Mouse (Mus musculus) lung, embryonic 15.5 days (tissue): ENCODE measurements at regions not wholly inside any gene's neighbourhood (a gene's known extent, or its start where the extent isn't known, plus 50 kb on each side); places are given as distances from the start of the nearest gene placed in this dataset.
A peak's percentile ranks its signal among the peaks of the same experiment; 100 is the strongest.

Experiments used
- ATAC-seq: fragments of 200-750 bp; cut with Nextera tagmentation; 2 replicates; pipeline ENCODE4 v1.8.0; 2017; ENCODE audit warnings: moderate number of reproducible peaks, borderline replicate concordance; ENCODE audit not compliant: low FRiP score, low TSS enrichment; ENCODE audit errors: extremely low read depth
- H3K27ac ChIP-seq: fragments of 300-500 bp; sonication (generic); 2 replicates; pipeline ENCODE4 v1.5.1; 2015; ENCODE audit warnings: moderate library complexity, mild to moderate bottlenecking, inconsistent platforms
- H3K27me3 ChIP-seq: fragments of 300-500 bp; sonication (generic); 2 replicates; pipeline ENCODE4 v1.6.1; 2015; ENCODE audit warnings: inconsistent platforms
- H3K36me3 ChIP-seq: fragments of 300-500 bp; sonication (generic); 2 replicates; pipeline ENCODE4 v1.6.1; 2015; ENCODE audit warnings: inconsistent platforms
- H3K4me1 ChIP-seq: fragments of 300-500 bp; sonication (generic); 2 replicates; pipeline ENCODE4 v1.6.1; 2015; ENCODE audit warnings: inconsistent platforms
- H3K4me2 ChIP-seq: fragments of 300-500 bp; sonication (generic); 2 replicates; pipeline ENCODE4 v1.6.1; 2015; ENCODE audit warnings: inconsistent platforms, mild to moderate bottlenecking, moderate library complexity
- H3K4me3 ChIP-seq: fragments of 300-500 bp; sonication (generic); 2 replicates; pipeline ENCODE4 v1.5.1; 2015; ENCODE audit warnings: mild to moderate bottlenecking, inconsistent platforms
- H3K9ac ChIP-seq: fragments of 300-500 bp; sonication (generic); 2 replicates; pipeline ENCODE4 v1.6.1; 2015; ENCODE audit warnings: inconsistent platforms
- H3K9me3 ChIP-seq: fragments of 300-500 bp; sonication (generic); 2 replicates; pipeline ENCODE4 v1.6.1; 2016; ENCODE audit warnings: inconsistent platforms
- WGBS: fragments of 180-500 bp; shearing (Covaris S2); methylation state at CpG from one replicate; pipeline ENCODE4 v1.1.7; 2015; 5-methylcytosine and 5-hydroxymethylcytosine counted together

DNA sequence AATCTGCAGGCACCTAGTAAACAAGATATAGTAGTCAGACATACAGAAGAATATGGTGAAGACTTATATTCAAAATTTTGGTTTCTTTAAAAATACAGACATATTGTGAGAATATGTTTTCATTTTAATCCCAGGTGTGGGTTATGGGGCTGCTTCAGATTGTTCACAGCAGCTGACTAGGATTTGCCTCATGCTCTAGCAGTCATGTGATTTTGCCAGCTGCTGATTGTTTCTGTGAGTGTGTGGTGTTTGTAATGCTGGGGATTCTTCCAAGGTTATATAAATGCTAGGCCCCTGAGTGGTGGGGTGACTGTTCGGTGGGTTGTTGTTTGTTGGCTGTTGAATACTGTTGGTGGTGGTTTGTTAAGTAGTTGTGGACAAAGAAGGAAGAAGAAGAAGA, 97.9 kb upstream of the Rbms1 start:
- Histone ChIP-seq H3K9me3 (no peaks in the 10 kb centered on the region), H3K9ac (no peak overlapping the region), H3K4me3 (no peak overlapping the region), H3K4me1 (peaks cover 24% of the 10 kb centered on the region), H3K36me3 (no peaks in the 10 kb centered on the region), H3K27ac (no peak overlapping the region), H3K27me3 (no peaks in the 10 kb centered on the region), H3K4me2 (no peak overlapping the region)
- no peak for ATAC-seq
- 74% methylated on average over 1 of the region's 1 CpGs for WGBS

GRCm38 (mm10) chr2:61058545-61059235, 95.7 kb upstream of the Rbms1 start:
- Histone ChIP-seq H3K9me3 (no peaks in the 10 kb centered on the region), H3K4me2 (peak overlapping the region; percentile 18; the same call in 1 of the 2 replicates), H3K9ac (no peak overlapping the region), H3K36me3 (no peaks in the 10 kb centered on the region), H3K4me1 (peaks cover 24% of the 10 kb centered on the region), H3K27ac (peak overlapping the region; percentile 30), H3K4me3 (no peak overlapping the region), H3K27me3 (no peaks in the 10 kb centered on the region)
- ATAC-seq, result no peak; the same call in 1 of the 2 replicates
- 21% methylated on average over 6 of the region's 6 CpGs for WGBS

DNA sequence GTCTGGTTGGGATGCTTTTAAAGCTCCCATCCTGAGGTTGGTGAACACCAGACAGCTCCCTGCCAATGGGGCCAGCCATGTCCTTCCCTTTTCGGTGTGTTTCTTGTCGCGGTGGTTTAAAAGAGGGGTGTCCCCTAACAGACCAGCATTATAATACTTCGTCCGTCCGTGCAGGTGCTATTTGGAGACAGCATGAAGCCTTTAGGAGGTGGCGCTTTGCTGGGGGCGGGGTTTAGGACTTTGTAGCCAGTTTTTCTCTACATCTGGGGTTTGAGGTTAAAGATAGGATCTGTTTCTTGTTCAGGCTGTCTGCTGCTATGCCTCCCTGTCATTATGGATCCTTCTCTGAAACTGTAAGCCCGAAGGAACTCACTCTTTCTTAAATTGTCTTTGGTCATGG, 89.3 kb upstream of the Rbms1 start:
- Histone ChIP-seq H3K4me2 (no peak overlapping the region), H3K4me3 (no peak overlapping the region), H3K27me3 (no peaks in the 10 kb centered on the region), H3K9me3 (no peaks in the 10 kb centered on the region), H3K9ac (no peak overlapping the region), H3K4me1 (no peaks in the 10 kb centered on the region), H3K36me3 (no peaks in the 10 kb centered on the region), H3K27ac (no peak overlapping the region)
- WGBS, result 72% methylated on average over 9 of the region's 9 CpGs
- ATAC-seq, result no peak

DNA sequence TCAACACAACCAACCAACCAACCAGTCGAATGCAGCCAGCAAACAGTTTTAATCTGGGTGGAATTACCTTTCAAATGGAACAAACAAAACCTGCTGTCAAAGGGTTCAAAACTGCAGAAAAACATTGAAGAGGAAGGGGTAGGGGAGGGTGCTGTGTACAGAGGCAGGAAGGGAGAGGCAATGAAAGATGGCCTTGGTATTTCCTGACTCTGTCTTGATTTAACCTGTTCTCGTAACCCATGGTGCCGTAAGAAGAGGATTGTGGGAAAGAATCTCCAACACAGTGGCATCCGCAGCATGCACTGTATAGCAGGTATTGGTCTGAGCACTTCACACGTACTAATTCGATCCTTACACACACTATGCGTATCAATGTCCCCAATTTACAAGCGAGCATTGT, 88.8 kb upstream of the Rbms1 start:
- Histone ChIP-seq H3K27me3 (no peaks in the 10 kb centered on the region), H3K4me1 (no peaks in the 10 kb centered on the region), H3K36me3 (no peaks in the 10 kb centered on the region), H3K27ac (no peak overlapping the region), H3K9ac (no peak overlapping the region), H3K4me3 (no peak overlapping the region), H3K9me3 (no peaks in the 10 kb centered on the region), H3K4me2 (no peak overlapping the region)
- ATAC-seq, result no peak
- WGBS, result 78% methylated on average over 8 of the region's 8 CpGs

DNA sequence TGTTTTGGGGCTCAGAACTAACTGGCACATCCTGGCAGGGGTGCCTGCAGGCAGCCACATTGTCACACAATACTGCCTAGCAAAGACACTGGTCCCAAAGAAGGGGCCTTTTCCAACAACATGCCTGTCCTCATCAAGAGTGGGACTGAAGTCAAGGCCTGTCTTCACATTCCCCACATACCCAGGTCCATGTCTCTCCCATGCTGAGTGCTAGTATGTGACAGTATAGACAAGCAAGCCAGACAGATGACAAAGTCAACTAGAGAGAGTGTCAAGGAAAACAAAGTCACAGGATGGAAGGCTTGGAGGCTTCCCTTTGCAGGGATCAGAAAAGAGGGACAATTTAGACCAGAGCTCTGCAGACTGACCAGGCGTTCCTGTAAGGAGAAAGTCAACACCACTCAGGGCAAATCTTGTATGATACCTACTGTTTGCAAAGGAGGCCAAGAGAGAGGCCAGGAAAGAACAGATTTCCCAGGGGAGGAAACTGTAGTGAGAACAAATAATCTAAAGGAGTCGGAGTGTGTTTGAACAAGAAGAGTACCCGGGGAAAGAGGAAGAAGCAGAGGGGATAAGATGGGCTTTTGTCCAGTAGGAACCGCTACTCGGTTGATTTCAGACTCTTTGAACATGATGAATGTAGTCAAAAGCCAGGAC, 83.2 kb upstream of the Rbms1 start:
- Histone ChIP-seq H3K27me3 (no peaks in the 10 kb centered on the region), H3K4me1 (peaks cover 6% of the 10 kb centered on the region; the same call in 1 of the 2 replicates), H3K27ac (no peak overlapping the region), H3K4me3 (no peak overlapping the region), H3K36me3 (no peaks in the 10 kb centered on the region), H3K9me3 (no peaks in the 10 kb centered on the region), H3K4me2 (no peak overlapping the region), H3K9ac (no peak overlapping the region)
- ATAC-seq, result no peak
- 34% methylated on average over 5 of the region's 5 CpGs for WGBS

GRCm38 (mm10) chr2:61045467-61045866, 82.5 kb upstream of the Rbms1 start:
- Histone ChIP-seq H3K27me3 (no peaks in the 10 kb centered on the region), H3K36me3 (no peaks in the 10 kb centered on the region), H3K9ac (no peak overlapping the region), H3K9me3 (no peaks in the 10 kb centered on the region), H3K4me2 (no peak overlapping the region), H3K4me1 (peaks cover 6% of the 10 kb centered on the region; the same call in 1 of the 2 replicates), H3K4me3 (no peak overlapping the region), H3K27ac (no peak overlapping the region)
- 64% methylated on average over 6 of the region's 6 CpGs for WGBS
- ATAC-seq, result no peak

DNA sequence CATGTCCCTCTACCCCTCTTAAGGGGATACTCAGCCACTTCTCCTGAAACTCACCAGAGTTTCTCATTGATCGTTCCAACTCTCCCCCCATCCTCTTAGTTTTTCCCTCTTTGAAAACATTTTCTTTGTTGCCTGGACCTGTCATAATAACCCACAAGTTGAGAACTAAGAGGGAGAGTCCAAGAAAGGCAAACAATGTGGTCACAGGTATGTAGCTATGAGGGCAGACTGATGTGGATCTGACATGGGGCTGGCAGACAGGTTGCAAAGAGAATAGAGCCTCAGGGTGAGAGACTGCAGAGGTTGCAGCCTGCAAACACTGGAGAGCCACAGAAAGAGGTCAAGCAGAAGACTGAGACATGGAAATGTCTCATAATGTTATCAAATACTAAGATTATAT, 69.9 kb upstream of the Rbms1 start:
- no peak for ATAC-seq
- no peak overlapping the region for H3K4me2 ChIP-seq
- H3K9ac ChIP-seq, result no peak overlapping the region
- H3K9me3 ChIP-seq, result no peaks in the 10 kb centered on the region
- no peaks in the 10 kb centered on the region for H3K36me3 ChIP-seq
- H3K27ac ChIP-seq, result peak overlapping the region; percentile 68
- peaks cover 2% of the 10 kb centered on the region; the same call in 1 of the 2 replicates for H3K4me1 ChIP-seq
- 66% methylated on average over 1 of the region's 1 CpGs for WGBS
- no peaks in the 10 kb centered on the region for H3K27me3 ChIP-seq
- no peak overlapping the region for H3K4me3 ChIP-seq

- no peaks in the 10 kb centered on the region for H3K27me3 ChIP-seq
These were observed 66.7 kb upstream of the Rbms1 start for GRCm38 (mm10) chr2:61029706-61030105.

GRCm38 (mm10) chr2:61028578-61028977, 65.6 kb upstream of the Rbms1 start:
- no peak for ATAC-seq
- H3K9me3 ChIP-seq, result no peaks in the 10 kb centered on the region
- H3K27me3 ChIP-seq, result no peaks in the 10 kb centered on the region
- no peak overlapping the region for H3K9ac ChIP-seq
- no peak overlapping the region for H3K4me3 ChIP-seq
- WGBS, result 71% methylated on average over 2 of the region's 2 CpGs
- no peaks in the 10 kb centered on the region for H3K36me3 ChIP-seq
- H3K4me2 ChIP-seq, result no peak overlapping the region
- no peak overlapping the region for H3K27ac ChIP-seq
- H3K4me1 ChIP-seq, result peaks cover 2% of the 10 kb centered on the region; the same call in 1 of the 2 replicates

More at GRCm38 (mm10) chr2:61029706-61030105, 66.7 kb upstream of the Rbms1 start:
- H3K9me3 ChIP-seq, result no peaks in the 10 kb centered on the region
- peaks cover 2% of the 10 kb centered on the region; the same call in 1 of the 2 replicates for H3K4me1 ChIP-seq
- H3K4me2 ChIP-seq, result no peak overlapping the region
- H3K9ac ChIP-seq, result no peak overlapping the region
- WGBS, result 78% methylated on average over 2 of the region's 2 CpGs
- ATAC-seq, result no peak
- no peaks in the 10 kb centered on the region for H3K36me3 ChIP-seq
- no peak overlapping the region for H3K4me3 ChIP-seq
- H3K27ac ChIP-seq, result no peak overlapping the region

- H3K4me2 ChIP-seq, result no peak overlapping the region
- H3K27me3 ChIP-seq, result no peaks in the 10 kb centered on the region
- H3K9ac ChIP-seq, result no peak overlapping the region
- no peak overlapping the region for H3K4me3 ChIP-seq
- H3K27ac ChIP-seq, result no peak overlapping the region
- 80% methylated on average over 4 of the region's 4 CpGs for WGBS
- ATAC-seq, result no peak
- H3K9me3 ChIP-seq, result no peaks in the 10 kb centered on the region
- no peaks in the 10 kb centered on the region for H3K4me1 ChIP-seq
- no peaks in the 10 kb centered on the region for H3K36me3 ChIP-seq
These were observed 64.7 kb upstream of the Rbms1 start for GRCm38 (mm10) chr2:61027686-61028085.

DNA sequence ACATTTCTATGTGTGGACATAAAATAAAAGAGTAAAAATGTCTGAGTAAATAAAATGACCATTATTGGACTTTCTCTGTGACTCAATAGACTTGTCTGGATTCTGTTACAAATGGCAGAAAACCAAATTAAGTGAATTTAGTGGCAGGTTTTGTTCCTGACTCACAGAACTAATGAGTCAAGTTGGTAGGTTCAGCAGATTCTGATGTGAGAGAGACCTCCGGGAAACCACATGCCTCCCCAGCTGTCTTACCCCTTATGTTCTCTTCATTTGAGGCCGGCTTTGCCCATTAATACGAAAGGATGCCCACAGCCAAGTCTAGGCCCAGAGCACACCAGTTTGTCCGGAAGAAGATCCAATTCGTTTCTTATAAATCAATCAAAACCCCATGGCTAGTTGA, 59.4 kb upstream of the Rbms1 start:
- Histone ChIP-seq H3K27ac (no peak overlapping the region), H3K9me3 (no peaks in the 10 kb centered on the region), H3K9ac (no peak overlapping the region), H3K4me1 (no peaks in the 10 kb centered on the region), H3K4me2 (no peak overlapping the region), H3K36me3 (no peaks in the 10 kb centered on the region), H3K27me3 (no peaks in the 10 kb centered on the region), H3K4me3 (no peak overlapping the region)
- WGBS, result 92% methylated on average over 5 of the region's 5 CpGs
- no peak for ATAC-seq

DNA sequence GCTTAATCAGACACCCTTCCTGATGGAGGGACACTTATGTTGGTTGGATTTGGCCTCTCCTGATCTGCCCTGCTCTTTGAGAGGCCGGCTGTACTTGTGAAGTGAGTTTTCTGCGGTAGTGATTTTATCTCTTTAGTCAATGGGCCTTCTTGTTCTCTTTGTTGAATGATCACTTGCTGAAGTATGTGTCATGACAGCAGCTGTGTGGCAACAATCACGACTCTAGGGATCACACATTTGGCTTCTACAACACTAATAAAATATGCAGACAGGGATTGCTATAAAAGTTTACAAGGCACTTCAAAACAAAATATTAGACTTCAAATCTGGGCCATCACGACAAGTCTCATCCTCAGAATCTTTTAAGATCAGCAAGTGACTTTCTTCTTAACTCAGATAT, 57.8 kb upstream of the Rbms1 start:
- Histone ChIP-seq H3K9ac (no peak overlapping the region), H3K4me3 (no peak overlapping the region), H3K27ac (no peak overlapping the region), H3K9me3 (no peaks in the 10 kb centered on the region), H3K4me1 (no peaks in the 10 kb centered on the region), H3K4me2 (no peak overlapping the region), H3K36me3 (no peaks in the 10 kb centered on the region), H3K27me3 (no peaks in the 10 kb centered on the region)
- no peak for ATAC-seq
- WGBS, result 26% methylated on average over 4 of the region's 4 CpGs
